Mouse (Mus musculus): Measurements from ENCODE around the gene Olfr392. TPM values are rescaled to one million over a fixed set of nuclear protein-coding genes. Genes with fewer than 3 reads are reported as not detected.

The Olfr392 gene
- not detected in 2 replicates for polyA plus RNA-seq (2021; fragmentation: Nextera tagmentation)
- long read RNA-seq, experiment 1: 0 reads
- long read RNA-seq, experiment 2: 0 reads

GRCm38 (mm10) chr11:73816949-73817348 is at the start of gene Olfr392:
Gene Olfr392, minus strand, starts transcription at chr11:73817049.

DNA sequence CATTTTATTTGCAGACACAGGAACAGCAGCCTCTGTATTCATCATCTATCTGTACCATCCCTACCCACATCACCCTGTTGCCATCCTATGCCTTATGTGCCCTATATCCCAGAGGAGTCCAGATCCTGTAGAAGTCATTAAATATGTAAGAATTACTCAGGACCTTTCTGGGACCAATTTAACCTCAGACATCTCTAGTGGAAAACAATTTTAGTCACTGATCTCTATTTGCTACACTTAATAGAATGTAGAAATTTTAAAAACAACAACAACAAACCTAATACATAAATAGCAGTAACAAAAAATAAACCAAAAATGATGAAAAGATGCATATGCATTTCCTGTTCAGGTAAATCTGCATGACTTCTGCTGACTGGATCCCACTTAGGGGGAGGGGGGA is 34.5 kb upstream of the Olfr392 start, which contains the start of gene Olfr393:
Gene Olfr393, minus strand, starts transcription at position 101 of the 400 bp plus-strand sequence.

DNA sequence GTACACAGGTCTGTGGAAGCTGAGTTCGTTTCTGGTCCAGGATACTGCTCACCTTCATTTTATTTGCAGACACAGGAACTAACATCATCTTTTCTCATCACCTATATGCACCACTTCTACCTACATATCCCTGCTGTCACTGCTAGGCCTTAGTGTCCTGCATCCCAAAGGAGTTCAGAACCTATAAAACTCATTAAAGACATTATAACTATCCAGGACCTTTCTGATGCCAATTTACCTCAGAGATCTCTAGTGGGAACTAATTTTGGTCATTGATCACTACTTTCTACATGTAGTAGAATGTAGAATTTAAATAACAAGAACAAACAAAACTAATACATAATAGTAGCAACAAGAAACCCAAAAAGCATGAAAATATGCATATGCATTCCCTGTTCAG is 13.9 kb downstream of the Olfr392 start, which contains the start of gene Olfr391-ps:
Gene Olfr391-ps, minus strand, starts transcription at position 101 of the 400 bp plus-strand sequence.

DNA sequence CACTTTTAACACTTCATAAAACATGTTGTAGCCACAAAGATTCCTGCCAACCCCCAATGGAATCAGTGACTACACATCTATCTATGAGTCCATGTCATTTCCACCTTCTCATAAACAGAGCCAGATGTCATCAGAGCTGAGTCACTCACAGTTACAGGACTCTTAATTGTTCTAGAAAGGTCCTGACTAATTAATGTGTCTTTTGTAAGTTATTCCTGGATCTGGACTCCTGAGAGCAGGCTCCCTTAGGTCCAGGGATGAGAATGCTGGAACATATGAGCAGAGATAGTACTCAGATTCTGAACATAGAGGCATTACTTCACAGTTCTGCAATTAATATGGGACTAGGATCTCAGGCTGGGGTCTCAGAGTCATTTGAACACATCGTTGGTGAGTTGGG is 34.2 kb downstream of the Olfr392 start, which contains the start of gene Olfr390:
Gene Olfr390, plus strand, starts transcription at position 301 of the 400 bp plus-strand sequence.

GRCm38 (mm10) chr11:73780613-73781012 is 36.2 kb downstream of the Olfr392 start, which contains the start of gene Olfr389:
Gene Olfr389, minus strand, starts transcription at chr11:73780713.

Other genes starting within 250 kb of the Olfr392 start
- not detected in 2 replicates for gene Olfr385, start 224.0 kb downstream of the Olfr392 start, polyA plus RNA-seq (2021; fragmentation: Nextera tagmentation)
- gene Olfr384, start 218.5 kb downstream of the Olfr392 start, polyA plus RNA-seq (2021; fragmentation: Nextera tagmentation): not detected in 2 replicates
- not detected in 2 replicates for gene Zfp735, start 128.3 kb downstream of the Olfr392 start, polyA plus RNA-seq (2021; fragmentation: Nextera tagmentation)
- not detected in 2 replicates for gene Olfr389, start 36.3 kb downstream of the Olfr392 start, polyA plus RNA-seq (2021; fragmentation: Nextera tagmentation)
- not detected in 2 replicates for gene Olfr390, start 34.1 kb downstream of the Olfr392 start, polyA plus RNA-seq (2021; fragmentation: Nextera tagmentation)
- gene Olfr391-ps, start 14.0 kb downstream of the Olfr392 start, polyA plus RNA-seq (2021; fragmentation: Nextera tagmentation): not detected in 2 replicates
- not detected in 2 replicates for gene Olfr393, start 34.4 kb upstream of the Olfr392 start, polyA plus RNA-seq (2021; fragmentation: Nextera tagmentation)
- not detected in 2 replicates for gene Olfr394, start 73.7 kb upstream of the Olfr392 start, polyA plus RNA-seq (2021; fragmentation: Nextera tagmentation)
- not detected in 2 replicates for gene Olfr395, start 92.2 kb upstream of the Olfr392 start, polyA plus RNA-seq (2021; fragmentation: Nextera tagmentation)
- gene Olfr23, start 119.6 kb upstream of the Olfr392 start, polyA plus RNA-seq (2021; fragmentation: Nextera tagmentation): not detected in 2 replicates
- not detected in 2 replicates for gene Olfr397, start 143.8 kb upstream of the Olfr392 start, polyA plus RNA-seq (2021; fragmentation: Nextera tagmentation)
- gene Olfr398, start 173.4 kb upstream of the Olfr392 start, polyA plus RNA-seq (2021; fragmentation: Nextera tagmentation): not detected in 2 replicates
- not detected in 2 replicates for gene Olfr139, start 239.5 kb upstream of the Olfr392 start, polyA plus RNA-seq (2021; fragmentation: Nextera tagmentation)
- gene Olfr399, start 239.6 kb upstream of the Olfr392 start, polyA plus RNA-seq (2021; fragmentation: Nextera tagmentation): not detected in 2 replicates